Mouse (Mus musculus) ES-Bruce4 (cell line): ENCODE measurements at regions not wholly inside any gene's neighbourhood (a gene's known extent, or its start where the extent isn't known, plus 50 kb on each side); places are given as distances from the start of the nearest gene placed in this dataset.

Experiments used
- CTCF ChIP-seq: IDR thresholded peaks from one replicate; pipeline ENCODE4 v1.8.1; 2011; ENCODE audit warnings: low read depth, low read length
- EP300 ChIP-seq: IDR thresholded peaks from 2 replicates; pipeline ENCODE4 v1.6.1; 2011; ENCODE audit warnings: low read depth, low read length; ENCODE audit not compliant: insufficient read depth
- POLR2A ChIP-seq: IDR thresholded peaks from one replicate; pipeline ENCODE4 v1.8.1; 2011; ENCODE audit warnings: low read length; ENCODE audit not compliant: insufficient read depth

- no peak for TF ChIP-seq POLR2A
- TF ChIP-seq CTCF = no peak
- no peak for TF ChIP-seq EP300
Measured at GRCm38 (mm10) chr3:154388656-154389055, 58.2 kb upstream of the Lhx8 start.
